Mouse (Mus musculus) limb, embryonic 10.5 days (tissue): ENCODE measurements around the gene C2cd4b. TPM values are rescaled to one million over a fixed set of nuclear protein-coding genes. Genes with fewer than 3 reads are reported as not detected.
A peak's percentile ranks its signal among the peaks of the same experiment; 100 is the strongest.

Experiments used
- DNase-seq: peaks from one replicate; pipeline ENCODE4 v3.0.0-alpha.2; 2017; ENCODE audit warnings: low spot score
- H3K27ac ChIP-seq: fragments of 300-500 bp; sonication (generic); 2 replicates; pipeline ENCODE4 v1.5.1; 2016; ENCODE audit warnings: mild to moderate bottlenecking
- H3K27me3 ChIP-seq: fragments of 300-500 bp; sonication (generic); 2 replicates; pipeline ENCODE4 v1.6.1; 2016; ENCODE audit warnings: low read depth, mild to moderate bottlenecking; ENCODE audit not compliant: poor library complexity, severe bottlenecking
- H3K36me3 ChIP-seq: fragments of 300-500 bp; sonication (generic); 2 replicates; pipeline ENCODE4 v1.6.1; 2016; ENCODE audit warnings: mild to moderate bottlenecking, moderate library complexity
- H3K4me1 ChIP-seq: fragments of 300-500 bp; sonication (generic); 2 replicates; pipeline ENCODE4 v1.6.1; 2016
- H3K4me3 ChIP-seq: fragments of 300-500 bp; sonication (generic); 2 replicates; pipeline ENCODE4 v1.5.1; 2016; ENCODE audit warnings: mild to moderate bottlenecking, moderate library complexity
- H3K9me3 ChIP-seq: fragments of 300-500 bp; sonication (generic); replicated peaks from 2 replicates; pipeline ENCODE4 v1.6.1; 2016; ENCODE audit warnings: mild to moderate bottlenecking
- WGBS: fragments of 180-500 bp; shearing (Covaris S2); methylation state at CpG from one replicate; pipeline ENCODE4 v1.1.7; 2016; 5-methylcytosine and 5-hydroxymethylcytosine counted together
- polyA plus RNA-seq: library from polyadenylated mRNA; unstranded; fragments of >200 nt; fragmentation: Nextera tagmentation; extraction: Ambion mirVana; gene quantifications from 2 replicates; pipeline ENCODE4 v1.2.1, GENCODE M21; 2016

The C2cd4b gene
- polyA plus RNA-seq, 1 experiment from 2014 or later, result 0.14 TPM

GRCm38 (mm10) chr9:67783464-67783863 lies 24.2 kb downstream of the C2cd4b start:
- WGBS, result 97% methylated on average over 3 of the region's 3 CpGs
- no peaks in the 10 kb centered on the region for H3K27me3 ChIP-seq
- H3K9me3 ChIP-seq, result no peaks in the 10 kb centered on the region
- no peak overlapping the region for H3K27ac ChIP-seq
- H3K4me1 ChIP-seq, result peaks cover 8% of the 10 kb centered on the region
- DNase-seq, result no peak
- no peaks in the 10 kb centered on the region for H3K36me3 ChIP-seq
- H3K4me3 ChIP-seq, result no peak overlapping the region

GRCm38 (mm10) chr9:67783925-67784324 lies 24.7 kb downstream of the C2cd4b start:
- no peak for DNase-seq
- no peaks in the 10 kb centered on the region for H3K36me3 ChIP-seq
- no peaks in the 10 kb centered on the region for H3K9me3 ChIP-seq
- H3K4me3 ChIP-seq, result no peak overlapping the region
- H3K27me3 ChIP-seq, result no peaks in the 10 kb centered on the region
- no peak overlapping the region for H3K27ac ChIP-seq
- peaks cover 5% of the 10 kb centered on the region; the same call in 1 of the 2 replicates for H3K4me1 ChIP-seq

- H3K27ac ChIP-seq, result no peak overlapping the region
- H3K27me3 ChIP-seq, result no peaks in the 10 kb centered on the region
- H3K4me1 ChIP-seq, result peaks cover 5% of the 10 kb centered on the region; the same call in 1 of the 2 replicates
- H3K9me3 ChIP-seq, result no peaks in the 10 kb centered on the region
- no peak for DNase-seq
- WGBS, result 80% methylated on average over 7 of the region's 7 CpGs
- no peak overlapping the region for H3K4me3 ChIP-seq
- no peaks in the 10 kb centered on the region for H3K36me3 ChIP-seq
These were observed 27.1 kb downstream of the C2cd4b start for GRCm38 (mm10) chr9:67786311-67786710.

- Histone ChIP-seq H3K27me3 (no peaks in the 10 kb centered on the region), H3K4me1 (peaks cover 5% of the 10 kb centered on the region; the same call in 1 of the 2 replicates), H3K9me3 (no peaks in the 10 kb centered on the region), H3K36me3 (no peaks in the 10 kb centered on the region), H3K4me3 (no peak overlapping the region), H3K27ac (no peak overlapping the region)
- WGBS, result 68% methylated on average over 6 of the region's 6 CpGs
- DNase-seq, result no peak
These were observed 28.4 kb downstream of the C2cd4b start for GRCm38 (mm10) chr9:67787671-67788070.

GRCm38 (mm10) chr9:67792405-67792804 lies 33.2 kb downstream of the C2cd4b start:
- 64% methylated on average over 5 of the region's 5 CpGs for WGBS
- no peak for DNase-seq
- Histone ChIP-seq H3K27ac (no peak overlapping the region), H3K9me3 (no peaks in the 10 kb centered on the region), H3K27me3 (no peaks in the 10 kb centered on the region), H3K4me3 (no peak overlapping the region), H3K4me1 (no peaks in the 10 kb centered on the region), H3K36me3 (no peaks in the 10 kb centered on the region)

GRCm38 (mm10) chr9:67793501-67793900 lies 34.3 kb downstream of the C2cd4b start:
- Histone ChIP-seq H3K9me3 (no peaks in the 10 kb centered on the region), H3K27ac (no peak overlapping the region), H3K27me3 (no peaks in the 10 kb centered on the region), H3K36me3 (no peaks in the 10 kb centered on the region), H3K4me3 (no peak overlapping the region), H3K4me1 (no peaks in the 10 kb centered on the region)
- no peak for DNase-seq
- WGBS, result 79% methylated on average over 6 of the region's 6 CpGs

- Histone ChIP-seq H3K36me3 (no peaks in the 10 kb centered on the region), H3K27me3 (no peaks in the 10 kb centered on the region), H3K4me3 (no peak overlapping the region), H3K27ac (no peak overlapping the region), H3K4me1 (no peaks in the 10 kb centered on the region), H3K9me3 (no peaks in the 10 kb centered on the region)
- no peak for DNase-seq
- 79% methylated on average over 1 of the region's 1 CpGs for WGBS
These were observed 35.0 kb downstream of the C2cd4b start for GRCm38 (mm10) chr9:67794216-67794615.

- WGBS, result 91% methylated on average over 4 of the region's 4 CpGs
- H3K27me3 ChIP-seq, result no peaks in the 10 kb centered on the region
- H3K36me3 ChIP-seq, result no peaks in the 10 kb centered on the region
- H3K4me3 ChIP-seq, result no peak overlapping the region
- DNase-seq, result no peak
- no peaks in the 10 kb centered on the region for H3K4me1 ChIP-seq
- H3K27ac ChIP-seq, result no peak overlapping the region
- no peaks in the 10 kb centered on the region for H3K9me3 ChIP-seq
These were observed 35.4 kb downstream of the C2cd4b start for GRCm38 (mm10) chr9:67794668-67795067.

GRCm38 (mm10) chr9:67795205-67795675 lies 36.0 kb downstream of the C2cd4b start:
- DNase-seq, result no peak
- Histone ChIP-seq H3K9me3 (no peaks in the 10 kb centered on the region), H3K4me3 (no peak overlapping the region), H3K27ac (no peak overlapping the region), H3K36me3 (no peaks in the 10 kb centered on the region), H3K4me1 (no peaks in the 10 kb centered on the region), H3K27me3 (no peaks in the 10 kb centered on the region)
- 83% methylated on average over 14 of the region's 14 CpGs for WGBS

GRCm38 (mm10) chr9:67799078-67799819 lies 40.0 kb downstream of the C2cd4b start:
- WGBS, result 80% methylated on average over 14 of the region's 14 CpGs
- Histone ChIP-seq H3K27ac (no peak overlapping the region), H3K36me3 (no peaks in the 10 kb centered on the region), H3K4me1 (no peaks in the 10 kb centered on the region), H3K4me3 (no peak overlapping the region), H3K27me3 (peaks cover 6% of the 10 kb centered on the region; the same call in 1 of the 2 replicates), H3K9me3 (no peaks in the 10 kb centered on the region)
- no peak for DNase-seq

- peaks cover 10% of the 10 kb centered on the region; the same call in 1 of the 2 replicates for H3K27me3 ChIP-seq
- 40% methylated on average over 6 of the region's 6 CpGs for WGBS
- no peaks in the 10 kb centered on the region for H3K9me3 ChIP-seq
- H3K4me3 ChIP-seq, result no peak overlapping the region
- H3K36me3 ChIP-seq, result no peaks in the 10 kb centered on the region
- H3K4me1 ChIP-seq, result peaks cover 9% of the 10 kb centered on the region
- DNase-seq, result peak; percentile 58
- no peak overlapping the region for H3K27ac ChIP-seq
These were observed 43.0 kb downstream of the C2cd4b start for GRCm38 (mm10) chr9:67802241-67802640.

- H3K27ac ChIP-seq, result no peak overlapping the region
- WGBS, result 41% methylated on average over 5 of the region's 5 CpGs
- H3K36me3 ChIP-seq, result no peaks in the 10 kb centered on the region
- no peak for DNase-seq
- peaks cover 10% of the 10 kb centered on the region for H3K4me1 ChIP-seq
- H3K9me3 ChIP-seq, result no peaks in the 10 kb centered on the region
- no peak overlapping the region for H3K4me3 ChIP-seq
- peaks cover 10% of the 10 kb centered on the region; the same call in 1 of the 2 replicates for H3K27me3 ChIP-seq
These were observed 47.8 kb downstream of the C2cd4b start for GRCm38 (mm10) chr9:67807000-67807399.

GRCm38 (mm10) chr9:67810527-67810926 lies 51.3 kb downstream of the C2cd4b start:
- Histone ChIP-seq H3K4me3 (no peak overlapping the region), H3K9me3 (no peaks in the 10 kb centered on the region), H3K27me3 (0 out of 2 replicates have a peak, but pooled peaks cover 4% of the 10 kb centered on the region), H3K36me3 (no peaks in the 10 kb centered on the region), H3K4me1 (peaks cover 30% of the 10 kb centered on the region), H3K27ac (no peak overlapping the region)
- peak; percentile 37 for DNase-seq
- 62% methylated on average over 6 of the region's 6 CpGs for WGBS
